Mouse (Mus musculus) thymus, adult 2 months (tissue): ENCODE data around the gene Sapcd2.

Source experiments
- CTCF ChIP-seq: fragments of 200-500 bp; IDR thresholded peaks from 2 replicates; pipeline ENCODE4 v1.5.1; 2012; ENCODE audit warnings: mild to moderate bottlenecking, control low read depth, low read length, moderate library complexity, borderline replicate concordance; ENCODE audit not compliant: control insufficient read depth, poor library complexity, insufficient read depth; ENCODE audit errors: extremely low read depth
- POLR2A ChIP-seq: fragments of 200-500 bp; IDR thresholded peaks from 2 replicates; pipeline ENCODE4 v1.6.1; 2012; ENCODE audit warnings: mild to moderate bottlenecking, low read length, control low read depth, moderate library complexity; ENCODE audit not compliant: control insufficient read depth, poor library complexity, insufficient read depth; ENCODE audit errors: extremely low read depth

DNA sequence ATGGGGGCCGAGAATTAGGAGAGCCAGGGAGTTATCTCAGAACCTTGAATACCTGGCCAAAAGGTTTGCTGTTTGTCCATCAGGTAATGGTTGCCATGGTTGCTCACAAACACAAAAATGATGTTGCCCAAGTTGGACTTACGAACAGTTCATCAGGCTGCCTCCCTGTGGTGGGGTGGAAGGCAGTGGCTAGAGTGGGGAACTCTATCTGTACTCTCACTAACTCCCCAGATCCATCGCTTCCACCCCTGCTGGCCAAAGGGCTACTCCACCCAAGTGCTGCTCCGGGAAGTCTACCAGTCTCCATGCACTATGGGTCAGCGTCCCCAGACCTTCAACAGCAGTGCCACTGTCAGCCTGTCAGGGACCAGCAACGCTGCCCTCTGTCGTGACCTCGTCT, 26.9 kb downstream of the Sapcd2 start, which contains the start of gene Npdc1:
- TF ChIP-seq POLR2A (no peak), CTCF (no peak)
